Mouse (Mus musculus) forelimb bud, embryonic 11.5 days (tissue): ENCODE data around the gene Maml2.
A peak's percentile ranks its signal among the peaks of the same experiment; 100 is the strongest.

Source experiments
- DNase-seq: peaks from one replicate; pipeline ENCODE4 v3.0.0-alpha.2; 2012; ENCODE audit warnings: low read depth, low spot score

The Maml2 gene

DNA sequence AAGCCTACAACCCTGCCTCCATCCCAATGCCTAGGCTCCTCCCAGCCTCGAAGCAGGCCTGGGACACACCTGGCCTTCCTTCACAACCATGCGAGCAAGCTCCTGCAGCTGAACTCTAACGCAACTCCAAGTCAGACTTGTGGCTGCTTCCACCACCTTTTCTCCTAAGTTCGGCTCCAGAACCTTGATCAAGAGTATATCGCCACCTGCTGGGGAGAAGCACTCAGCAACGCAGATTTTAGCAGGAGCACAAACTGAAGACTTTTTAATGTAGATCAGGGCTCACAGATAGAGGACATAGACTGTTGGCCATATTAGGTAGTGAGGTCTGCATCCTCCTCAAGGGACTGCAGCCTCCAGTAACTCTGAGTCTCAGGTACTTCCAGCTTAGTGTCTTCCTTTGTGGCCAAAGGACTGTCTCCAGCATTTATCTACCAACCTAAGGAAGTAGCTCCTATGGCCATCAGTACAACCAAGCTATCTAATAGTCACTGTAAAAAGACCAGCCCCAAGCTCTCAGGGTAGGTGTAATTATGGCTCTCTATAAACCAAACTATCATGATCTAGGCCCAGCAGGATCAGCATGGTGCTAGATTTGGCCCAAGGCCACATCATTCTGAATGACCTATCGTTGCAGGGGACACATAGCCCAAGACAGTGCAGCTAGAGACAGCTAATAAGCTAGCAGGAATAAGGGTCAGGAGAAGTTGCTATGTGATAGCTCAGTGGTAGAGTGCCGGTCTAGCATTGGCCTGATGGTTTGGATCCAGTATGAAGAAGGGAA lies 418.8 kb downstream of the Maml2 start:
- DNase-seq: peak; percentile 82

- DNase-seq: no peak
Measured at GRCm38 (mm10) chr9:13748404-13748797, 450.6 kb downstream of the Maml2 start, which contains the start of gene Mtmr2. Mtmr2 (plus strand) TSS chr9:13748410.

GRCm38 (mm10) chr9:13748798-13749674 lies 451.3 kb downstream of the Maml2 start:
- peak; percentile 93 for DNase-seq

DNA sequence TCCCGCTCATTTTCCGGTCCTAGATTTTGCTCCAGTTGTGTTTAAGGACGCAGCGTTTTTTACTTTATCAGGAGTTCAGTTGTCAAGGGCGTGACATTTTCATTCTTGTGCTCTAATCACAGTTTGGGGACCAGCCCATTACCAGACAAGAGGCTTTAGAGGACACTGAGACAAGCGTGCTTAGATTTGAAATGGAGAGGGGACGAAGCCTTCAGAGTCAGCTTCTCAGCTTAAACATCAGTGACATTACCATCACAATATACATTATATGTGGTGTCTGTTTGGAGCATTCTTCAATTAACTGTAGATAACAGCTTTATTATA lies 451.9 kb downstream of the Maml2 start:
- DNase-seq: no peak

DNA sequence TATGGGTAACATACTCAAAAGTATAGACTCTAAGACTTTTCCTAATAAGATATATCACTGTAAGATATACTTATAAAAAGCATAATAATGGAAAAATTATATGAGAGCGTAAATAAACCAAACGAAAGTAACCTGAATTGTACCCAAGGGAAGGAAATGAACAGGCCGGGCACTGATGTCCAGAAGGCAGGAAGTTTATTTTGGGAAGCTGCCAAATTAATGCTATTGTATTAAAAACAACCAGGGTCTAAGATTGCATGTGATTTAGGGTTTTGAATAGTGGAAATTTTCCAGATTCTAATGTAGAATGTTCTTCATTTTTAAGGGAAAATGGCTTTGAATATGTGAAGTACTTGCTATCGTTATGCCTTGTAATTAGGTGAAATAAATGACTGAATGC lies 454.8 kb downstream of the Maml2 start:
- DNase-seq: no peak
